ENCODE assay signal across 13 mouse cellular contexts in genomic region chr15:99867654-99868053, GRCm38 (mm10). TPM values are rescaled to one million over a fixed set of nuclear protein-coding genes. Genes with fewer than 3 reads are reported as not detected.
DNase-seq lines count a peak whose midpoint lies in the region; ATAC-seq lines count a peak whose summit lies in the region.
"Had no signal": no experiment of that assay in that cellular context is flagged by ENCODE, and none has a peak within 500 bp of the region (broad histone marks: within the 10 kb centered on the region; RNA-seq: fewer than 3 reads in every experiment).

No protein-coding gene starts in this region.

- H3K27ac ChIP-seq in intestine, embryonic 14.5 days (ENCODE audit: low read depth) = peak overlapping the region; percentile 76
- H3K27ac ChIP-seq in kidney, embryonic 15.5 days = no peak overlapping the region
- peak overlapping the region; percentile 54 for H3K27ac ChIP-seq in liver, embryonic 15.5 days (replicated peaks)
- H3K27ac ChIP-seq: forebrain, embryonic 10.5 days; left cerebral cortex, adult 2 months; limb, embryonic 13.5 days had no signal

- DNase-seq in heart, adult 8-10 months (ENCODE audit: low spot score) = peak; percentile 58
- no peak for DNase-seq in heart, postnatal 10 days
- DNase-seq in intestine, embryonic 14.5 days (ENCODE audit: low spot score) = no peak
- DNase-seq in left cerebral cortex, adult 11 months (ENCODE audit: low spot score) = no peak
- DNase-seq in thymus, postnatal 25 days = no peak
- DNase-seq in adipocyte (ENCODE audit: low spot score) = no peak
- DNase-seq: cerebellum, adult 8-10 months; thymus, postnatal 4 days had no signal

- peaks cover 10% of the 10 kb centered on the region; the same call in 1 of the 2 replicates for H3K4me1 ChIP-seq in intestine, embryonic 14.5 days (replicated peaks; ENCODE audit: control insufficient read depth, insufficient read depth, low read length)
- peaks cover 20% of the 10 kb centered on the region for H3K4me1 ChIP-seq in kidney, embryonic 15.5 days
- peaks cover 10% of the 10 kb centered on the region for H3K4me1 ChIP-seq in liver, embryonic 15.5 days (replicated peaks)
- H3K4me1 ChIP-seq: limb, embryonic 13.5 days had no signal

- ATAC-seq in intestine, embryonic 14.5 days (replicated peaks; ENCODE audit: low FRiP score, low TSS enrichment, low read depth) = peak; percentile 47; the same call in 1 of the 2 replicates
- 0 out of 2 replicates have a peak, but pooled peaks have one; percentile 54 for ATAC-seq in kidney, embryonic 15.5 days (replicated peaks; ENCODE audit: low FRiP score)
- peak; percentile 30; the same call in 1 of the 2 replicates for ATAC-seq in liver, embryonic 15.5 days (ENCODE audit: insufficient read depth)

- WGBS in intestine, embryonic 14.5 days = 58% methylated on average over 4 of the region's 4 CpGs
- 60% methylated on average over 4 of the region's 4 CpGs for WGBS in kidney, embryonic 15.5 days
- 37% methylated on average over 4 of the region's 4 CpGs for WGBS in liver, embryonic 15.5 days (ENCODE audit: insufficient replicate concordance)

- H3K27me3 ChIP-seq in intestine, embryonic 14.5 days (replicated peaks; ENCODE audit: control insufficient read depth, insufficient read depth, low read length) = no peaks in the 10 kb centered on the region
- no peaks in the 10 kb centered on the region for H3K27me3 ChIP-seq in kidney, embryonic 15.5 days
- H3K27me3 ChIP-seq in liver, embryonic 15.5 days = peaks cover 22% of the 10 kb centered on the region
- H3K27me3 ChIP-seq: limb, embryonic 13.5 days had no signal

- H3K4me3 ChIP-seq in intestine, embryonic 14.5 days (ENCODE audit: low read depth, low read length) = no peak overlapping the region
- no peak overlapping the region for H3K4me3 ChIP-seq in kidney, embryonic 15.5 days (replicated peaks)
- no peak overlapping the region for H3K4me3 ChIP-seq in liver, embryonic 15.5 days (replicated peaks)
- H3K4me3 ChIP-seq: forebrain, embryonic 10.5 days; left cerebral cortex, adult 2 months; limb, embryonic 13.5 days had no signal

- no peaks in the 10 kb centered on the region for H3K36me3 ChIP-seq in intestine, embryonic 14.5 days (ENCODE audit: control insufficient read depth, insufficient read depth, low read length)
- no peaks in the 10 kb centered on the region for H3K36me3 ChIP-seq in kidney, embryonic 15.5 days
- H3K36me3 ChIP-seq in liver, embryonic 15.5 days (replicated peaks) = no peaks in the 10 kb centered on the region
- H3K36me3 ChIP-seq: limb, embryonic 13.5 days had no signal

- no peak overlapping the region for H3K4me2 ChIP-seq in intestine, embryonic 14.5 days (ENCODE audit: low read length)
- no peak overlapping the region for H3K4me2 ChIP-seq in kidney, embryonic 15.5 days
- no peak overlapping the region for H3K4me2 ChIP-seq in liver, embryonic 15.5 days
- H3K4me2 ChIP-seq: limb, embryonic 13.5 days had no signal

- no peak overlapping the region for H3K9ac ChIP-seq in intestine, embryonic 14.5 days (ENCODE audit: low read length)
- H3K9ac ChIP-seq in kidney, embryonic 15.5 days = no peak overlapping the region
- no peak overlapping the region for H3K9ac ChIP-seq in liver, embryonic 15.5 days
- H3K9ac ChIP-seq: limb, embryonic 13.5 days had no signal

- no peaks in the 10 kb centered on the region for H3K9me3 ChIP-seq in intestine, embryonic 14.5 days (ENCODE audit: control insufficient read depth, low read length)
- H3K9me3 ChIP-seq in kidney, embryonic 15.5 days (replicated peaks) = no peaks in the 10 kb centered on the region
- H3K9me3 ChIP-seq in liver, embryonic 15.5 days (replicated peaks) = no peaks in the 10 kb centered on the region
- H3K9me3 ChIP-seq: forebrain, embryonic 10.5 days; limb, embryonic 13.5 days had no signal

- intact Hi-C loops in heart, postnatal 10 days (cut with DNase I) = no loop called here

RNA-seq across cellular contexts. Expression of gene Lima1, which starts 7.6 kb away (rescaled TPM):
- 10 to 100 TPM; 17.6 to 21.7 (median 20.4) TPM for total RNA-seq in heart, adult 8-10 months (2022)
- 10 to 100 TPM; 27.9 to 32.8 TPM for total RNA-seq in heart, postnatal 10 days (2021)
- 80.3 and 87.9 TPM in 2 replicates for polyA plus RNA-seq in intestine, embryonic 14.5 days (2014; fragmentation: Nextera tagmentation; extraction: Ambion mirVana)
- 51.5 and 55.2 TPM in 2 replicates for polyA plus RNA-seq in kidney, embryonic 15.5 days (2015; fragmentation: Nextera tagmentation; extraction: Ambion mirVana)
- polyA plus RNA-seq in liver, embryonic 15.5 days (2015; fragmentation: Nextera tagmentation; extraction: Ambion mirVana) = 10.0 and 10.3 TPM in 2 replicates
